Mouse (Mus musculus) urinary bladder, adult 2 months (tissue): ENCODE measurements around the gene Vmn1r224. TPM values are rescaled to one million over a fixed set of nuclear protein-coding genes. Genes with fewer than 3 reads are reported as not detected.

Experiments
- DNase-seq: peaks from one replicate; pipeline ENCODE4 v3.0.0; 2022; ENCODE audit warnings: low spot score
- polyA plus RNA-seq: library from polyadenylated mRNA; depleted of rRNA; stranded (reverse); fragments of >200 nt; gene quantifications from 2 replicates; pipeline ENCODE4 v1.2.3, GENCODE M21; 2012; rRNA removed

Vmn1r224 gene
- not detected in 2 replicates for polyA plus RNA-seq

DNA sequence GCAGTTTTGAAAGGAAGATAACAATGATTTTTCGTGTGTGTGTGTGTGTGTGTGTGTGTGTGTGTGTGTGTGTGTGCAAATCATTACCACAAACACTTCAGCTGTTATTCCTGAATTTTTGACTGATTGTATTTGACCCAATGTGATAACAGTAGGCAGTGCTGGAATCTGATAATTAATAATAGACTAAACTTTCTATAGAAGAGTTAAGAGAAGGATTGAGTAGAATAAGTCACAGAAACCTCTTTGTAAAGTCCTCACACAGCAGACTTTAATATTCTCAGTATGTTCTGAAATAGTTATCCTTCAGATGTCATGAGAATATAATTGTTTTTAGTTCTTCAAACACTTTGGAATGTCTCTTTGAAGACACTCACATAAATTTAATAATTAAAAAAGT lies at the start of gene Vmn1r224:
TSS of gene Vmn1r224 (plus strand) at position 301 of the 400 bp plus-strand sequence.
- DNase-seq = no peak

GRCm38 (mm10) chr17:20399105-20399504 lies 14.8 kb upstream of the Vmn1r224 start:
- DNase-seq = no peak

- no peak for DNase-seq
Measured at GRCm38 (mm10) chr17:20439263-20439662, 25.3 kb downstream of the Vmn1r224 start.

DNA sequence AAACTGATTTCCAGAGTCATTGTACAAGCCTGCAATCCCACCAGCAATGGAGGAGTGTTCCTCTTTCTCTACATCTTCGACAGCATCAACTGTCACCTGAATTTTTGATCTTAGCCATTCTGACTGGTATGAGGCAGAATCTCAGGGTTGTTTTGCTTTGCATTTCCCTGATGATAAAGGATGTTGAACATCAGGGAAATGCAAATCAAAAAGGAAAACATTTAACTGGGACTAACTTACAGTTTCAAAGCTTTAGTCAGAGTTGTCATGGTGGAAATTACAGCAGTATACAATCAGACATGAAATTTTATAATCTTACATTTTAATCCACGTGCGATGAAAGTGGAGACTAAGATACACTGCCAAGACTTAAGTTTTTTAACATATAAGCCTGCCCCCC lies 59.4 kb downstream of the Vmn1r224 start:
- DNase-seq = no peak

Other genes with a start within 250 kb of the Vmn1r224 start
- gene Fpr-rs6, start 231.0 kb upstream of the Vmn1r224 start, polyA plus RNA-seq = not detected in 2 replicates
- not detected in 2 replicates for gene Vmn2r105, start 179.1 kb upstream of the Vmn1r224 start, polyA plus RNA-seq
- gene Vmn2r106, start 128.6 kb upstream of the Vmn1r224 start, polyA plus RNA-seq = not detected in 2 replicates
- not detected in 2 replicates for gene Vmn2r107, start 68.9 kb upstream of the Vmn1r224 start, polyA plus RNA-seq
- gene Vmn2r108, start 67.2 kb downstream of the Vmn1r224 start, polyA plus RNA-seq = not detected in 2 replicates
- not detected in 2 replicates for gene Vmn1r225, start 84.0 kb downstream of the Vmn1r224 start, polyA plus RNA-seq
- gene Vmn2r109, start 150.6 kb downstream of the Vmn1r224 start, polyA plus RNA-seq = not detected in 2 replicates
- gene Vmn2r110, start 182.3 kb downstream of the Vmn1r224 start, polyA plus RNA-seq = not detected in 2 replicates
- not detected in 2 replicates for gene Fpr-rs3, start 210.7 kb downstream of the Vmn1r224 start, polyA plus RNA-seq